Mouse (Mus musculus) embryonic facial prominence, embryonic 11.5 days (tissue): ENCODE results near the gene Cs. TPM values are rescaled to one million over a fixed set of nuclear protein-coding genes. Genes with fewer than 3 reads are reported as not detected.

Experiments used
- ATAC-seq: fragments of 200-750 bp; cut with Nextera tagmentation; replicated peaks from 2 replicates; pipeline ENCODE4 v1.8.0; 2017; ENCODE audit warnings: low read depth; ENCODE audit not compliant: insufficient number of reproducible peaks, low FRiP score, low TSS enrichment
- DNase-seq: peaks from one replicate; pipeline ENCODE4 v3.0.0-alpha.2; 2015; ENCODE audit warnings: low spot score
- H3K27ac ChIP-seq: fragments of 300-500 bp; sonication (generic); replicated peaks from 2 replicates; pipeline ENCODE4 v1.5.1; 2014; ENCODE audit warnings: mild to moderate bottlenecking, low read depth, low read length, control low read depth
- H3K27me3 ChIP-seq: fragments of 300-500 bp; sonication (generic); 2 replicates; pipeline ENCODE4 v1.6.1; 2014; ENCODE audit warnings: mild to moderate bottlenecking, low read length, moderate library complexity, mixed read lengths; ENCODE audit not compliant: control insufficient read depth, insufficient read depth
- H3K36me3 ChIP-seq: fragments of 300-500 bp; sonication (generic); replicated peaks from 2 replicates; pipeline ENCODE4 v1.6.1; 2014; ENCODE audit warnings: low read depth, mild to moderate bottlenecking, low read length, moderate library complexity, mixed read lengths; ENCODE audit not compliant: control insufficient read depth, insufficient read depth
- H3K4me1 ChIP-seq: fragments of 300-500 bp; sonication (generic); 2 replicates; pipeline ENCODE4 v1.6.1; 2014; ENCODE audit warnings: low read length, mixed read lengths; ENCODE audit not compliant: control insufficient read depth, insufficient read depth
- H3K4me2 ChIP-seq: fragments of 300-500 bp; sonication (generic); 2 replicates; pipeline ENCODE4 v1.6.1; 2014; ENCODE audit warnings: low read depth, mild to moderate bottlenecking, control low read depth, low read length, moderate library complexity
- H3K4me3 ChIP-seq: fragments of 300-500 bp; sonication (generic); 2 replicates; pipeline ENCODE4 v1.5.1; 2014; ENCODE audit warnings: low read depth, low read length, control low read depth
- H3K9ac ChIP-seq: fragments of 300-500 bp; sonication (generic); replicated peaks from 2 replicates; pipeline ENCODE4 v1.6.1; 2014; ENCODE audit warnings: mild to moderate bottlenecking, control low read depth, low read length
- H3K9me3 ChIP-seq: fragments of 300-500 bp; sonication (generic); replicated peaks from 2 replicates; pipeline ENCODE4 v1.6.1; 2016; ENCODE audit warnings: mild to moderate bottlenecking, low read length, inconsistent platforms, mixed read lengths; ENCODE audit not compliant: control insufficient read depth
- WGBS: fragments of 180-500 bp; shearing (Covaris S2); extraction: QIAGEN DNeasy Blood & Tissue Kit; methylation state at CpG from one replicate; pipeline ENCODE4 v1.1.7; 2014; 5-methylcytosine and 5-hydroxymethylcytosine counted together
- polyA plus RNA-seq: library from polyadenylated mRNA; unstranded; fragments of >200 nt; fragmentation: Nextera tagmentation; extraction: Ambion mirVana; gene quantifications from 2 replicates; pipeline ENCODE4 v1.2.1, GENCODE M21; 2014

The Cs gene
- polyA plus RNA-seq, 1 experiment from 2014 or later, result 246 TPM

DNA sequence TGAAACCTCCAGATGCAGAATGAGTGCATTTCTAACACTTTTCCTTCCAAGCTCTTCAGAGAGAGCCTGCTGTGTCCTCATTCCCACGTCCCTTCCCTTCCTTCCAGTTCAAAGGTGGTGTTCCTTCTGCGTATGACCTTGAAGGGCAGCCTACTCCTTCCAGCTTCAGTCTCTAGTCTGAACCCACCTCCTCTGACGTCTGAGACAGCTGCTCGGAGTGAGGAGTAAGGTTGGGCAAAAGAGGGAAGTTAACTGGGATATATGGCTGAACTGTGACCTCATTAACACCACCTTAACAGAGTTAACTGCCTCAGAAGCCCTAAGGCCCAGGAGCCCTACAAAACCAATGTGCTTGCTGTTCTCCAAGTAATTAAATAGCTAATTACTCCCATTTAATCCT lies 33.1 kb downstream of the Cs start:
- H3K27me3 ChIP-seq, result no peaks in the 10 kb centered on the region
- no peak overlapping the region for H3K4me2 ChIP-seq
- DNase-seq (no peak), ATAC-seq (no peak)
- H3K27ac ChIP-seq, result no peak overlapping the region
- H3K9ac ChIP-seq, result no peak overlapping the region
- no peaks in the 10 kb centered on the region for H3K36me3 ChIP-seq
- H3K4me3 ChIP-seq, result no peak overlapping the region
- WGBS, result 49% methylated on average over 4 of the region's 4 CpGs
- H3K4me1 ChIP-seq, result no peaks in the 10 kb centered on the region
- H3K9me3 ChIP-seq, result no peaks in the 10 kb centered on the region

- Histone ChIP-seq H3K4me1 (no peaks in the 10 kb centered on the region), H3K9ac (no peak overlapping the region), H3K4me2 (no peak overlapping the region), H3K9me3 (no peaks in the 10 kb centered on the region), H3K4me3 (no peak overlapping the region), H3K36me3 (no peaks in the 10 kb centered on the region), H3K27ac (no peak overlapping the region), H3K27me3 (no peaks in the 10 kb centered on the region)
- ATAC-seq, result no peak
- 84% methylated on average over 5 of the region's 5 CpGs for WGBS
- DNase-seq, result no peak
These were observed 34.6 kb downstream of the Cs start for GRCm38 (mm10) chr10:128372142-128372541.

DNA sequence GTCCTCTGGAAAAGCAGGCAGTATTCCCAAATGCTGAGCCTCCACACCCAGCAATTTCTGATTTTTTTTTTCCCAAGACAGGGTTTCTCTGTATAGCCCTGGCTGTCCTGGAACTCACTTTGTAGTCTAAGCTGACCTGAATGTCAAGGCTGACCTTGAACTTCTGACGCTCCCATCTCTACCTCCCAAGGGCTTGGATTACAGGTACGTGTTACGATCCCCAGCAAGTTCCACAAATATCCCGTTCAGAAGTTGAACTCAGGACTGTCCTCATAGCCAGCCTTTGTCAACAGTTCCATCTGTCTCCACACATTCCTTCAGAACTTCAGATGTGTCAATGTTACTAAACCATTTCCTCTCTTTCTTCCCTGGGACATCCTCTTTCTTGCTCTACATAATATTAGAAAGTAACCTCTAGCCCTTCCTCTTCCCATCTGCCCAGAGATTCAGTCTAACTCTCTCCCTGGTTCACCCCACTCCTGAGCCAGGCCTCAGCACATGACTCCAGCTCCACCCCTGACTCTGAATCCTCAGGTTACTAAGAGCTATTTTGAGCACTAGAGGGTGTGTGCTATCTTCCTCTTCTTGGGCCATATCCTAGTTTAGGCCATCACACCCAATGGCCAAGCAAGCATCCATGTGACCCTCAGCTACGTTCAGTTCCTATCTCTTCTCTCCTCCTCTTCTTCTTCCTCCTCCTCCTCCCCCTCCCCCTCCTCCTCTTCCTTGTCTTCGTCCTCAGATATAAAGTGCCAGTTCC lies 35.6 kb downstream of the Cs start:
- ATAC-seq (no peak), DNase-seq (no peak)
- Histone ChIP-seq H3K27me3 (no peaks in the 10 kb centered on the region), H3K27ac (no peak overlapping the region), H3K4me1 (no peaks in the 10 kb centered on the region), H3K4me2 (no peak overlapping the region), H3K9ac (no peak overlapping the region), H3K4me3 (no peak overlapping the region), H3K9me3 (no peaks in the 10 kb centered on the region), H3K36me3 (no peaks in the 10 kb centered on the region)
- 78% methylated on average over 6 of the region's 6 CpGs for WGBS

- ATAC-seq, result no peak
- DNase-seq, result no peak
- WGBS, result 78% methylated on average over 6 of the region's 6 CpGs
These were observed 36.9 kb downstream of the Cs start for GRCm38 (mm10) chr10:128374393-128374792.

DNA sequence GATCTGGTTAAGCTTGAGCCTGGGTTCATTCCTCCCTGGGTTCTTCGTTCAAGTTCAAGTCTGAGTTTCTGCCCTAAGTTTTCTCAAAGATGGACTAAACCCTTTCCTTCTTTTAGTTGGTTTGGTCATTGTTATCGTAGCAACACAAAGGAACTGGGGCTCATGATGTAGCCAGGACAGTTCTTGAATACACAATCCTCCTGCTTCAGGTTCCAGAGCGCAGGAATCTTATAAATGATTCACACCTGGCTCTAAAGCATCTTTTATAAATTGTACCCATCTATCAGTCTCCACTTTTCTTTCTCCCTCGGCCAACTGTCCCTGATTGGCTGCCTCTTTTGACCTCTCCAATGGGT lies 38.5 kb downstream of the Cs start:
- WGBS, result 48% methylated on average over 4 of the region's 4 CpGs
- Histone ChIP-seq H3K9me3 (no peaks in the 10 kb centered on the region), H3K27ac (peak overlapping the region; percentile 92), H3K4me1 (peaks cover 4% of the 10 kb centered on the region; the same call in 1 of the 2 replicates), H3K36me3 (peaks cover 10% of the 10 kb centered on the region), H3K27me3 (no peaks in the 10 kb centered on the region), H3K4me3 (peak overlapping the region; percentile 99), H3K4me2 (peak overlapping the region; percentile 82), H3K9ac (peak overlapping the region; percentile 100)
- no peak for ATAC-seq
- DNase-seq, result no peak

More at GRCm38 (mm10) chr10:128374393-128374792, 36.9 kb downstream of the Cs start:
- Histone ChIP-seq H3K4me1 (peaks cover 4% of the 10 kb centered on the region; the same call in 1 of the 2 replicates), H3K4me3 (no peak overlapping the region), H3K36me3 (peaks cover 5% of the 10 kb centered on the region), H3K9me3 (no peaks in the 10 kb centered on the region), H3K4me2 (no peak overlapping the region), H3K27ac (no peak overlapping the region), H3K27me3 (no peaks in the 10 kb centered on the region), H3K9ac (no peak overlapping the region)

- Histone ChIP-seq H3K9me3 (no peaks in the 10 kb centered on the region), H3K36me3 (peaks cover 11% of the 10 kb centered on the region), H3K4me1 (peaks cover 4% of the 10 kb centered on the region; the same call in 1 of the 2 replicates), H3K27ac (peak within 1 kb of the TSS; percentile 92), H3K4me2 (peak within 1 kb of the TSS; percentile 82), H3K9ac (peak within 1 kb of the TSS; percentile 100), H3K27me3 (no peaks in the 10 kb centered on the region), H3K4me3 (peak within 1 kb of the TSS; percentile 99)
- ATAC-seq (peak; percentile 91), DNase-seq (peak; percentile 89)
- WGBS, result under 1% methylated on average over 71 of the region's 73 CpGs
These were observed 39.1 kb downstream of the Cs start, which contains the start of gene Ankrd52 for GRCm38 (mm10) chr10:128376455-128377211. Gene Ankrd52 (plus strand): TSS chr10:128377115.

DNA sequence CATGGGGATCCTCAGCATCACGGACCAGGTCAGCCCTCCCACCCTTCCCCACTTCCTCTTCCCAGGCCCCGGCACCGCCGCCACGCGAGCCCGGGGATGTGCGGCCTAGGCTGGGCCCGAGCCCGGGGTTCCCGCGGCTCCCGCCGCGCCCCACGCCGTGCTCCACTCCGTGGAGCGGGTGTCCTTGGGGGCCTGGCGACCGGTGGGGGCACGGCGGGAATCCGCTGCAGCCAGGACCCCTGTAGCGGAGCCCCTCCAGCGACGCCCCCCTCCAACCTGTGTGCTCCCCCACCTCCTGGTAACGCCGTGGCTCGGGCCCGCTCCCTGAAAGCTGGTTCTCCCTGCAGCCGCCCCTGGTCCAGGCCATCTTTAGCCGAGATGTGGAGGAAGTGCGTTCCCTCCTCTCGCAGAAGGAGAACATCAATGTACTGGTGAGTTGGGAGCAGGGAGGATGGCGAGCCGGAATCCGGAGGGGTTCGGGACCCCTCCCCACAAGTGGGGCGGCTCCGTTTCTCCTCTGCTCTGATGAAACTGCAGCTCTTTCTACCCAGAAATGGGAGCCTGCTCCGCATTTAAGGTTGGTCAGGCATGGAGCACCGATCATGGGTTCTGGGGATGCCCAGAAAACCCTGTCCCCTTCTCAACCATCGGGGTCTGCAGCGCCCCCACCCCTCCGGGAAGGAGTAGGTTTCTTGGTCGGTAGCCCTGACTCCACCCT lies 39.8 kb downstream of the Cs start:
- no peaks in the 10 kb centered on the region for H3K27me3 ChIP-seq
- peak overlapping the region; percentile 82 for H3K4me2 ChIP-seq
- DNase-seq (peak; percentile 81), ATAC-seq (peak; percentile 63)
- under 1% methylated on average over 43 of the region's 47 CpGs for WGBS
- H3K36me3 ChIP-seq, result peaks cover 15% of the 10 kb centered on the region
- H3K27ac ChIP-seq, result peak overlapping the region; percentile 92
- H3K4me1 ChIP-seq, result peaks cover 4% of the 10 kb centered on the region; the same call in 1 of the 2 replicates
- peak overlapping the region; percentile 99 for H3K4me3 ChIP-seq
- H3K9me3 ChIP-seq, result no peaks in the 10 kb centered on the region
- peak overlapping the region; percentile 100 for H3K9ac ChIP-seq
